Mouse (Mus musculus): ENCODE results near the gene Ccdc61. TPM values are rescaled to one million over a fixed set of nuclear protein-coding genes. Genes with fewer than 3 reads are reported as not detected.

The Ccdc61 gene
- 33.0 and 34.0 TPM in 2 replicates for polyA plus RNA-seq (2012; rRNA removed)

DNA sequence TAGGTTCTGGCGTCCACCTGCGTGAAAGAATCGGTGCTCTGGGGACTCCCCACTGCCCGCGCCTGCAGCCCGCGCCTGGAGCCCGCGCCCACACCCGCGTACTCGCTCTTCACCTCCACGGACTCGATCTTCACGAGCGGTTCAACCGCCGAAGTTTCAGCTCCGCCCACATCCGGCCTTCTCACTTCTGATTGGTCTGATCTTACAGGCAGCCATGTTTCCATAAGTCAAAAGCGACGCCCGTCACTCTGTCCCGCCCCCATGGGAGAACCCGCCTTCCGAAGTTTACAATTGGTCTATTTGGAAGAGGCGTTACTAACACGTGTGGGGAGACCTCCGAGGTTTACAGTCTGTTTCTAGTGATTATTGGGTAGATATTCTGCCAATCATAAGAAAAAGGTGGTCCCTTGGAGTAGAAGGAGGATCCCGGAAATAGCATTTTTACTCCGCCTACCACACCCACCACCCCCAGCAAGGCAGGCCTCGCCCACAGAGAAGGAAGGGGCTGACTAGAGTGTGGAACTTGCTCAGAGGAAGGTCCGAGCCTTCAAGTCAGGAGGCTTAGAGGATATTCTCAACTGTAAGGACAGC, at the start of gene Ccdc61:
Gene Ccdc61, minus strand, starts transcription at position 175 of the 591 bp plus-strand sequence.

DNA sequence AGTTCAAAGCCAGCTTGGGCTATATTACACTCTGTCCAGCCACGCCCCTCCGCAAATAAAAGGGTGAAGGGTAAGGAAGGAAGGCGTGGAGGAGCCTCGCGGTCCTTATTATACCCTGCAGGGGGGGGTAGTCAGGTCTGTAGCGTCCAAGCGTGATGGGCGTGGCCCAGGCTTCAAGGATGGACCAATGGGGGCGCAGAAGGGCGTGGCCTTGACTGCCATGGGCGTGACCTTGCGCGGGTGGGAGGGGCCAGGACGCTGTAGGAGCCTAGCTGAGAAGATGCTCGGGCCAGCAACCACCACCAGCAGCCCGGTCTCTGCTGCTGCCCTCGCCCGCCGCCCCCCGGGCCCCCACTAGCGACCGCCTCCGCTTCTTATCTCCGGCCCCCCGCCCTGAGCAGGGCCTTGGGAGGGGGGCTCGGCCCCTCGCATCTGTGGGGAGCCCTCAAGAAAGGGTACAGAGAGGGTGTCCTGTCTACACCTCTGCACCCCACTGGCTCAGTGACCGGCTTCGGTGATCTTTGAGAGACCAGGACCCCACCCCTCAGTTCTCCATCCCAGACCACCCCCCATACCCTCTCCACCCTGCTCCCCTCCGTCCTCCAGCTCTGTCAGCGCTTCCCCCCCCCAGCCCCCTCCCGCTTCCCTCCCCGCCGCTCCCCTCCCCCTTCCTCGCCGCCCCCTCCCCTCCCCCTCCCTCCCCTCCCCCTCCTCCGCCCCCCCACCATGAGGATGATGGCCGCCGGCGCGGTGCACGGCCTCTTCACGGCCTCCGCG, 15.1 kb upstream of the Ccdc61 start, which contains the start of gene Nova2:
Gene Nova2, plus strand, starts transcription at position 727 of the 777 bp plus-strand sequence.

DNA sequence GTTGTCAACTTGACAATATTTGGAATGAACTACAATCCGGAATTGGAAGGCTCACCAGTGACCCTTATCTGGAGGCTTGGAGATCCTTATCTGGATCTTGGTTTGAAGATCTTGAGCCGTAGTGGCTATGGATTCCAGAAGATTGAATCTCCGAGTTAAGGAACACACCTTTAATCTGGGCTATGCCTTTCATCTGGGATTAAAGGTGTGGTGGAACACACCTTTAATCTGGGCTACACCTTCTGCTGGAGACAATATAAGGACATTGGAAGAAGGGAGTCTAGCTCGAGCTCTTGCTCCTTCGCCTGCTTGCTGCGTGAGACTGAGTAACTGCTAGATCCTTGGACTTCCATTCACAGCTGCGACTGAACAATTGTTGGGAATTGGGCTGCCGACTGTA, 39.2 kb downstream of the Ccdc61 start, which contains the start of gene Pglyrp1:
Gene Pglyrp1, plus strand, starts transcription at position 301 of the 400 bp plus-strand sequence.

Other genes with a start within 250 kb of the Ccdc61 start
- gene Psg20, start 224.2 kb downstream of the Ccdc61 start, polyA plus RNA-seq (2012; rRNA removed), result 0.18 and 0.20 TPM in 2 replicates
- gene Psg22, start 192.3 kb downstream of the Ccdc61 start, polyA plus RNA-seq (2012; rRNA removed), result not detected in 2 replicates
- not detected in 2 replicates for gene Psg19, start 111.9 kb downstream of the Ccdc61 start, polyA plus RNA-seq (2012; rRNA removed)
- gene Psg17, start 88.8 kb downstream of the Ccdc61 start, polyA plus RNA-seq (2012; rRNA removed), result 0.41 and 0.78 TPM in 2 replicates
- gene Mill2, start 70.4 kb downstream of the Ccdc61 start, polyA plus RNA-seq (2012; rRNA removed), result 9.3 and 10.4 TPM in 2 replicates
- gene Pglyrp1, start 39.1 kb downstream of the Ccdc61 start, polyA plus RNA-seq (2012; rRNA removed), result 69.1 and 85.2 TPM in 2 replicates
- gene Nova2, start 15.5 kb upstream of the Ccdc61 start, polyA plus RNA-seq (2012; rRNA removed), result 1.1 and 1.2 TPM in 2 replicates
- 1.5 and 1.7 TPM in 2 replicates for gene Nanos2, start 77.0 kb upstream of the Ccdc61 start, polyA plus RNA-seq (2012; rRNA removed)
- gene Mypop, start 80.8 kb upstream of the Ccdc61 start, polyA plus RNA-seq (2012; rRNA removed), result 27.5 and 29.2 TPM in 2 replicates
- 68.3 and 79.2 TPM in 2 replicates for gene Irf2bp1, start 93.6 kb upstream of the Ccdc61 start, polyA plus RNA-seq (2012; rRNA removed)
- gene Foxa3, start 113.1 kb upstream of the Ccdc61 start, polyA plus RNA-seq (2012; rRNA removed), result 2.9 and 5.5 TPM in 2 replicates
- gene Sympk, start 114.0 kb upstream of the Ccdc61 start, polyA plus RNA-seq (2012; rRNA removed), result 143 and 147 TPM in 2 replicates
- 0.09 TPM in 1 of 2 replicates, not detected in the other for gene Rsph6a, start 144.3 kb upstream of the Ccdc61 start, polyA plus RNA-seq (2012; rRNA removed)
- 169 and 185 TPM in 2 replicates for gene Dmwd, start 165.8 kb upstream of the Ccdc61 start, polyA plus RNA-seq (2012; rRNA removed)
- gene Dmpk, start 173.4 kb upstream of the Ccdc61 start, polyA plus RNA-seq (2012; rRNA removed), result 478 and 584 TPM in 2 replicates
- 117 and 130 TPM in 2 replicates for gene Six5, start 184.2 kb upstream of the Ccdc61 start, polyA plus RNA-seq (2012; rRNA removed)
- gene Gm4969, start 208.0 kb upstream of the Ccdc61 start, polyA plus RNA-seq (2012; rRNA removed), result 0.26 and 0.76 TPM in 2 replicates
- gene Fbxo46, start 209.4 kb upstream of the Ccdc61 start, polyA plus RNA-seq (2012; rRNA removed), result 16.2 and 18.5 TPM in 2 replicates
- 15.1 and 19.6 TPM in 2 replicates for gene Qpctl, start 238.9 kb upstream of the Ccdc61 start, polyA plus RNA-seq (2012; rRNA removed)
- gene Snrpd2, start 239.3 kb upstream of the Ccdc61 start, polyA plus RNA-seq (2012; rRNA removed), result 49.6 and 49.8 TPM in 2 replicates